Mouse (Mus musculus) kidney, adult 9 months (tissue): ENCODE results near the gene Polrmt.
"Not testable (repeated sequence)": the region's sequence is repeated elsewhere in the genome, so short reads cannot be mapped to it uniquely, and the experiment has no call there.

Experiments used
- DNase-seq: peaks from one replicate; pipeline ENCODE4 v3.0.0; 2022

Gene Polrmt

GRCm38 (mm10) chr10:79773208-79773607 lies 26.8 kb upstream of the Polrmt start:
- no peak for DNase-seq

GRCm38 (mm10) chr10:79772320-79772719 lies 25.9 kb upstream of the Polrmt start:
- DNase-seq, result no peak

DNA sequence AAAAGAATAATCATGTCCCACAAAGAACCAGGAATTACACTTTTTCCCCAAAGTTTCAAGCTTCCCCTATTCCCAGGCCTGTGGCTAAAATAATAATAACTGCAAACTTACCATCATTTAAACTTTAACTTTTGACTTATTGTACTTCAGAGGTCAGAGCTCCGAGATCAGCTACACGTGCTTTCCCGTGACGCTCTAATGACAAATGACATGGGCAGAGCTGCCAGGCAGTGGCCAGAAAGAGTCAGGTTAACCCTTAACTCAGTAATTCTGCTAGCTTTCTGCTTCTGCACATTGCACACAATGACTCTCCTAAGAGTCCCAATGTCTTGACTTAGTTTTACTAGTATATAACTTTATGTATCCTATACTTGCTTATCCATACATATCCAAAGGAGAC lies 22.9 kb upstream of the Polrmt start:
- DNase-seq, result peak; percentile 81

DNA sequence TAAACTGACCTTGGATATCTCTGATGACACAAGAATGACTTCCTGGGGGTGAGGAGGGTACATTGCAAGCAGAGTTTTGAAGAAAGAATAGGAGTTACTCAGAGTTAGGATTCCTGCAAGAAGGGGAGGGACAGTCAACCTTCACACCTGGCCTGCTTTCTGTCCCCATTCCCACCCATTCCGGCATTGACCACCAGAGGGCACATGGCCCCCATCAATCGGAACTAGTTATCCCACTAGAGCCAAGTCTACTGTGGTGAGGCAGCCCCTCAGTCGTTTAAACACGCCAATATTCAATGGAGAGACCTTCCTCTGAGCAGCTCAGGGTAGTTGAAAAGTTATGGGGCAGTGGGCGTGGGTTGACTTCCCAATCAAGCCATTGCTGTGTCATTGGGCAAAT lies 22.0 kb upstream of the Polrmt start:
- DNase-seq, result peak; percentile 88

- DNase-seq, result peak; percentile 91
These were observed 21.2 kb upstream of the Polrmt start for GRCm38 (mm10) chr10:79767372-79768244.

DNA sequence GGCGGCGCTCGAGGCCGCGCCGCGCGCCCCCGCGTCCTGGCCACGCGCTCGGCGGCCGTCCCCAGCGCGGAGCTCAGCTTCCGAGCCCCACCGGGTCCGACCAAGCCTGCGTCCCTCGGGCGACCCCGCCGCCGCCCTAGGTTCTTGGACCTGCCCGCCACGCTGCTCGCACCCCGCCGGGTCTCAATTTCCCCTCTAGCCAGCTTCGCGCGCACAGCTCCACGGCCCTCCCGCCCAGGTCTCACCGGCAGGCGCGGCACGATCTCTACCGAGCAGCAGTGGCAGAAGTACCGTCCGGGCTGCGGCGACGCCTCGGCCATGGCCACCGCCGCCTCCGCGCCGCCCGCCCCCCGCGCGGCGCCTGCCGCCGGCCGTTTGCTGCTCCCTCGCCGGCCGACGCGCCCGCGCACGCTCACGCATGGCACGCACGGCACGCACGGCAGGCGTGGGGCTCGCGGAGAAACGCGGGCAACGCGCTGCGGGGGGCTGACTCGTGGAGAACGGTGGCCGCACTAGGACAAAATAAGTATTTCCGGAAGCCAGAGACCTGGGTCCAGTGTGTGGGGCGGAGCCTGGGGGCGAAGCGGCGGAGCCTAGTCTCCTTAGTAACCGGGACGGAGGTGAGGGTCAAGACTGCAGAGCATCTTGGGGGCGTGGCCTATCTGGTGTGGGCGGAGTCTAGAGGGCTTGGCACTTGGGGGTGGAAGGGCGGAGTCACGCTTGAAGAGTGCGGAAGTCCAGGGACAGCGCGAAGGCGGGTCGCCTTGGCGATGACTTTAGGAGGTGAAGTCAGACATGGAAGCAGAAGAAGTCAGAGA lies 20.3 kb upstream of the Polrmt start, which contains the start of gene Rnf126:
Rnf126 (minus strand) TSS at position 445 of the 818 bp plus-strand sequence.
- peak; percentile 100 for DNase-seq

DNA sequence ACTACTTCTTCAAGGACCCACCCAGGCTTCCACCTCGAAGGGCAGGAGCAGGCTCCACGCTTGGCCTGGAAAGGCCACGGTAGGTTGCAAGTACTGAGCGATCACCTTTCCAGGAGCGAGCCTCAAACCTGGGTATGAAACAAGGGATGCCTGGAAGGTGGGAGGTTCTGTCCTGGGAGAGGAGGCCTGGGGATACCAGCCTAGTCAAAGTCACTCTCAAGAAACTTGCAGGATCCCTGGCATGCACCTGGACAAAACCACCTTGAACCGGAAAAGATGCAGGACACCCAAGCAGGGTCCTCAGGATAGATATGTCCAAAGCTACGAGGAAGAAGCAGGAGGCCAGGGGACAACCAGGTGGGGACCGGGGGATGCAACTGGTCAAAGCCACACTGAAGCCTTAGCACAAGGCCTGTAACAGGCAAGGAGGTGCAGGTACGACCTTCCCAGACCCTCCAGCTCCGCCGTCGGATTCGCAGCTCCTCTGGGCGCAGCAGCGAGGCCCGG lies 19.7 kb upstream of the Polrmt start:
- peak; percentile 43 for DNase-seq

GRCm38 (mm10) chr10:79765228-79765745 lies 18.9 kb upstream of the Polrmt start:
- DNase-seq, result peak; percentile 45

DNA sequence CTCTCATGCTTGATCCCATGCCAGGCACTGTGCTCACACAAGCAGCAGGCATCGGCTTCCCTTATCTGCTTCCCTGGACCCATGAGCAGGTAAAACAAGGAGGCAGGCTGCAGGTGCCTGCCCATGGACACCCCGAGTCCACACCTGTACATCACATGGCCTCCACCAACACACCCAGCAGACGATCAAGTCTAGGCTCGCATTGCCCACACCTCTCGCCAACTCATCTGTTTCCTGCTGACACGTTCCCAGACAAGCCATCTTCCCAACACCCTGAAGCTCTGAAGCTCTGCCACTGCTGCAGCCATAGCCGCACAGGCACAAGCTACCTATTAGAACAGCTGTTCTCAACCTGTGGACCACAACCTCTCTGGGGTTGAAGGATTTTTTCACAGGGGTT lies 17.9 kb upstream of the Polrmt start:
- DNase-seq, result no peak

GRCm38 (mm10) chr10:79762875-79763274 lies 16.5 kb upstream of the Polrmt start:
- DNase-seq, result no peak

DNA sequence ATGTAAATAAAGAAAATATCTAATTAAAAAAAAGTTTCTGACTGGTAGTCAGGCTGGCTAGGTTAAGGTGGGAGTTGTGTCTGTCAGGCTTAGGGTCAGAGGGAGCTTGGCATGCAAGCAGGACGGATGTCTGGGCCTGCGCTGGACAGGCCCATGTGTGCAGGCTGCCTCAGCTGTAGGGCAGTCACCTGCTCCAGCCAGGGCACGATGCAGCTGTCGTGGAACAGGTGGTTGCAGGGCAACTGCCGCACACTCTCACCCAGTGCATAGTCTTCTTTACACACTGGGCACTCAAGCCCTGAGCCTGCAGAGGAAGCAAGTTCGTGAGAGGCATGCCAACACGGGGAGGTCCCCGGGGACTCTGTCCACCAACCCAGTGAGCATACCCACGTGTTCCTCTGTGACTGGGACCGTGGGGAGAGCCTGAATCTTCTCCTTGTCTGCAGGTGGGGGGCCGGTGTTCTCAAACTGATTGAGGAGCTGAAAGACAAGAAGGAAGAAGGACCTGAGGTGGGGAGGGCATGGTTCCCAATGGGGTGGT lies 14.3 kb upstream of the Polrmt start:
- DNase-seq, result no peak

DNA sequence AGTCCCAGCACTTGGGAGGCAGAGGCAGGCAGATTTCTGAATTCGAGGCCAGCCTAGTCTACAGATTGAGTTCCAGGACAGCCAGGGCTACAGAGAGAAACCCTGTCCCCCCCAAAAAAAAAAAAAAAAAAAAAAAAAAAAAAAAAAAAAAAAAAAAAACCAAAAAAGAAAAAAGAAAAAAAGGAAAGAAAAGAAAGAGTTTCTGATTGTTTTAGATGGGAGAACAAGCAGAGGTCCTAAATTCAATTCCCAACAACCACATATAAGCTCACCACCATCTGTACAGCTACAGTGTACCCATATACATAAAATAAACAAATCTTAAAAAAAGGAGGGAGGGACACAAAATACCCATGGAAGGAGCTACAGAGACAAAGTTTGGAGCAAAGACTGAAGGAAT lies 13.3 kb upstream of the Polrmt start:
- not testable (repeated sequence) for DNase-seq

DNA sequence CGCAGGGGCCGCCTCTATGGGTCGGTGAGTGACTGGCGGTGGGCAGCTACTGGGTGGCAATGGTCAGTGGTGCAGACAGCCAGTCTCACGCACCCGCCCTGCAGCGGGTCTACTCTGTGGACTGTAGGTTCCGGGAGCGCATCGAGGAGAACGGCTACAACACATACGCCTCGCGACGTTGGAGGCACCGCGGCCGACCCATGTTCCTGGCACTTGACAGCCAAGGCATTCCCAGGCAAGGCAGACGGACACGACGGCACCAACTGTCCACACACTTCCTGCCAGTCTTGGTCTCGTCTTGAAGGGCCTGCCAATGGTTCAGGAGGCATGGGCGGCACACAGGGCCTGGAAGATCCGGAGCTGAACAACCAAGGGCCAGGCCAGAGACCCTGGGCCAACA lies 10.3 kb upstream of the Polrmt start:
- DNase-seq, result no peak

- DNase-seq, result no peak
These were observed 9.5 kb upstream of the Polrmt start for GRCm38 (mm10) chr10:79755854-79756253.

- DNase-seq, result peak; percentile 75
These were observed 8.6 kb upstream of the Polrmt start, which contains the start of gene Fgf22 for GRCm38 (mm10) chr10:79754856-79755516. TSS of gene Fgf22 (plus strand) at chr10:79755076.

DNA sequence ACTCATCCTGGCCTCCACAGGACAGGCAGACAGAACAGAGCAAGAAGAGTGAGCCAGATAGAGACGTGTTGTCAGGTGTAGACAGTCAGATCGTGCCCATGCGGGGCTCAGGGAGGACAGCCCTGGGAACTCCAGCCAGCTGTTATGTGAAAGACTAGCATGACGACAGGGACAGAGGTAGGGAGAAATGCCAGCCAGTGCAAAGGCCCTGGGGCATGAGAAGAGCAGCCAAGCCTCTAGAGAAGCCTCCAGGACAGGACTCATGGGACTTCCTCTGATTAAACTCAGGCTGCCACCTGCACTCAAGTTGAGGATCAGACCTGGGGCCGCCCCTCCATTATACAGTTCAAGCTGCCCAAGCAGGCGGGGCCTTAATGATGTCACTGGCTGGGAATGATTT lies 2.1 kb upstream of the Polrmt start:
- DNase-seq, result no peak

DNA sequence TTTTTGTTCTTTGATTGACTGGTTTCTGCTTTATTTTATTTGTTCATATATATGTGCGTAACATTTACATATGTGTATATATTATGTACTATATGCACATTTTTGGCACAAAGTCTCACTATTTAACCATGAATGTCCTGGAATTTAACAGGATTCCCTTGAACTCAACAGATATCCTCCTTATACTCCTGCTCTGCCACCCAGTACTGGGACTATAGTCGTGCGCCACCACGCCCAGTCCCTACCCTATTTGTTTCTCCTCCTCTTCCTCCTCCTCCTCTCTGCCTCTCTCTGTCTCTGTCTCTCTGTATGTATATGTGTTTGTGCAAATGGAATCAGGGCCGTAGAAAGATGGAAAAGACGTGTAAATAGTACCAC lies 382 bp upstream of the Polrmt start:
- DNase-seq, result peak; percentile 42

DNA sequence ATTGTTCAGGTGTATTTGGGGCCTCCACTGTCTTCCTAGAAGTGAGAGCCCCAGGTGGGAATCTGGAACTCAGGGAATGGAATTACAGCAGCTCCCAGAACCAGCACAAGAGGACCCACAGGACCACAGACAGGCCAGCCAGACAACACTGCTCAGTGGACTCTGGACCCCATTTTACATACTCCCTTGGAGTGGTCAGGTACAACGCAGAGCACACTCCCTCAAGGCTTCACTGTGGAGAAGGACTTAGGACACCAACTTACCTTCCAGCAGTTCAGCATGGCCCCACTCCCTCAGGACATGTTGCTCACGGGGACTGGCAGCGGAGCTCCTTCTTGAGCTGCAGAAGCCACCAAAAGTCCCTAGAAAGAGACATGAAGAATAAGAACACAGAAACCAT lies 970 bp downstream of the Polrmt start:
- DNase-seq, result peak; percentile 57

DNA sequence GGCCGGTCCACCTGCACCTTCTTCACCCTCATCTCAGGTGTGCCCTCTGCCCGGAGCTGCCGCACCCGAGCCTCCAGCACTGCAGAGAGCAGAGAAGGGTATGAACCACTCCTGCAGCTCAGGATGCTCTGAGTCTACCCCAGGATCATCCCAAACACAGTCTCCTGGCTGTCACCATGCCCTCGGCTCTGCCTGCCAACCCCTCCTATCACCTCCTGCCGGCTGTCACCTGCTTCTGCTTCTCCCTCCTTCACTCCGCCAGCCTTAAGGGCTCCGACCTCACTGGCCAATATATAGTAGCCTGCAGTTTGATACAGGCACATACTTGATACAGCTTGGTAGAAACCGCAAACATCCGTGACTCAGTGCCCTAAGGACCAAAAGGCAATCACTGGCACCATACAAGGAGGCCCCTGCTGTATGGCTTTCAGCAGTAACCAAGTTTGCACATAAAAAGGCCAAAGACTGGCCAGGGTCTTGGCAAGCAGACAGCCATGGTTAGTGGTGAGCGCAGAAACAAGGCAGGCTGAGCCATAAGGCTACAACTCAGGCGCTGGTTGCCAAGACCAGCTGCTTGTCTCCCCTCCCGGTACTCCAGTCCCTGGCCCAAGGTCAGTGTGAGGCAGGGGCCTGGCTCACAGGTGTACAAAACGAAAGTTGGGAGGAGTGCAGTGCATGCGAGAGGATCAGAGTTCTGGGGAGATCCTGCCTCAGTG lies 2.6 kb downstream of the Polrmt start:
- DNase-seq, result no peak

DNA sequence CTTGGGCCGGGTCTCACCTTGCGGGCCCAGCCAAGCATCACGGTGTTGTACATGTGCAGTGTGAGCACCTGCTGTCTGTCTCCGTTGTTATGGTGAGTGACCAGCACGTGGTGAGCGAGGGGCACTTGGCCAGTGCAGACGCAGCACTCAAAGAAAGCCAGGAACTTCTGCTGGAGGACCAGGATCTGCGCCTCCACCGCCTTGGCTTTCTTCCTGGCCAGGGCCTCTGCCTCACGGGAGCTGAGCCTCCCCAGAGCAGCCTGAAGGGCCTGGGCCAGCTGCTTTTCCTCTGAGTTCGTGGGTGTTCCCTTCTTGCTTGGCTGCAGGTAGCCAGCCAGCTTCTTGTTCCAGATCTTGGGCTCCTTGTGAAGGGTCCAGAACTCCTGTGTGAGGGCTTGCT lies 3.2 kb downstream of the Polrmt start:
- DNase-seq, result no peak

DNA sequence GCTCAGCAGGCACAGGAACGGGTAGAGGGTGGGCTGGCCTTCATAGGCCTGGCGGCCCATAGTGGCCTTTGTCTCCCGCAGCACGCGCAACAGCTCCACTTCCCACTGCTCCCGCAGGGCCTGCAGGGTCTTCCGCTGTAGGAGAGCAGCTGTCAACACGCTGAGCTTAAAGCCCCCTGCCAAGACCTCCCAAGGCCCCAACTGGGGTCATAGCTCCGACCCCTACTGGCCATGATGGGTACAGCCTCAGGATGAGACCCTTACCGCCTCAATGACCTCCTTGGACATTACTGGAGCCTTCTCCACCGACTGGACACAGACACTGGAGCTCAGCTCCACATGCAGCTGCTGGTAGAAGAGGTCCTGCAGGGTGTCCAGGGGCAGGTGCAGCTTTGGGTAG lies 5.5 kb downstream of the Polrmt start:
- DNase-seq, result no peak

- no peak for DNase-seq
These were observed 7.1 kb downstream of the Polrmt start for GRCm38 (mm10) chr10:79739234-79739633.
